Mouse (Mus musculus): Measurements from ENCODE around the gene Ptprd.
"Not testable (repeated sequence)": the region's sequence is repeated elsewhere in the genome, so short reads cannot be mapped to it uniquely, and the experiment has no call there.

The Ptprd gene

DNA sequence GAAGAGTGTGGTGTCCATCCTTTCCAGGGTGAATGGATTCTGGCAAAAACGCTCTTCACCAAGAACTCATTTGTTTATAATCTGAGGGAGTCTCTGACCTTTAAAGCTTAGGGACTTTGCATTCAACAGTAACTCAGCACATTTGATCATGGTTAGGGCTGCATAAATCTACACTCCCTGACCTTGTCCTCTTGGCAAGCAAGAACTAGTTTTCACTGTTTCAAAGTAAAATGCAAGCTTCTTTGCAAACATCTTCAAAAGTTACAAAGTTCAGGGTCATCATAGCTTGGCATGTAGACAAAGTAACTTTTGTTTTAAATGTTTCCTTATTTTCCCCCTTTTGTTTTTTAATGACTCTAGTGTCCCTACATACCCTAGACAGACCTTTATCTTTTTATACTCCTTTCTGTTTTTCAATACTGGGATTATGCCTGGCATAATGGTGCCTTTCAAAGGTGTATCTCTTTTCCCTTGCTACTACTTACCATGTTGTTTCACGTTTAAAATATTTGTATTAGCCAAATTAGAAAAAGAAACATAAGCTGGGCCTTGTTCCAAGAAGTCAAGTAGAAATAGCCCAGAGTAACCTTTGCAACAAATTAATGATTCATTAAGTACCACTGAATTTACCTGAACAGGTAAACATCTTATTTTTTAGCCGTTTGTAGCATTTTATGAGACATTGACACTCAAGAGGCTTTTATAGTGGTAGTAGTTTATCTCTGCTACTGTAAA lies 1743.2 kb downstream of the Ptprd start:
- no peak for ATAC-seq (ENCODE audit: insufficient number of reproducible peaks, low FRiP score, low TSS enrichment)

DNA sequence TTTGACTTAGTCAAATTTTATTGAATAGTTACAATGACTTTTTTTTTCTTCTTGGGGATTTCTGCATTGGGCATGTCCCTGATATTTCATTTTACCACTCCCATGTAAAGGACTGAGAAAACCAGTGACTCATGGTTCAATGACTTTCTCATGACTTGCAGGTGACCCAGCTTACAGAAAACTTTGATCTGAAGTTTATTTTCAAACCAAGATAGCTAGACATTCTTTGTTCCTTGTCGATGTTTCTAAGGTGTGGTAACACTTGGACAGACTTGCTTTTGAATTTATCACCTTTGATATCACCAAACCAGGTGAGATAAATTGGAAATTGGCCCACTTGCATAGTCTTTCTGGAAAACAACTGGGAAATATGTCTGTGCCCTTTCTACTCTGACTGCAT lies 1747.1 kb downstream of the Ptprd start:
- no peak for ATAC-seq (ENCODE audit: insufficient number of reproducible peaks, low FRiP score, low TSS enrichment)

DNA sequence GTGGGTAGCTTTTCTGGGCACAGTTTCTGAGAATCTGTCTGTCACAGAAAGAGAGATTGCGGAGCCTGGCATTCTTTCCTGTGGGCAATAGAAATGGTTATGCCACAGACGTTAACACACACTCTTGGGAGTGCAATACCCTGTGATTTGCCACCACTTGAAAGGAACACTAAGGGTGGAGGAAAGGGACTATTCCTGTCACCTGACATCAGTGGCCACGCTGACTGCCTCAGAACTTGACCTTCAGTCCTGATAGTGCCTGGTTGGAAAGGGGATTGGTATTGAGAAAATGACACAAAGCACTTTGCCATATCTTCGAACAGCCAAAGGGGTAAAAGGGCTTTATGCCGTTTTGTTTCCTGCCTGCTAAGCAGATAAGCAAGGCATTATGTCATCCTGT lies 1750.4 kb downstream of the Ptprd start:
- ATAC-seq (ENCODE audit: insufficient number of reproducible peaks, low FRiP score, low TSS enrichment): no peak

DNA sequence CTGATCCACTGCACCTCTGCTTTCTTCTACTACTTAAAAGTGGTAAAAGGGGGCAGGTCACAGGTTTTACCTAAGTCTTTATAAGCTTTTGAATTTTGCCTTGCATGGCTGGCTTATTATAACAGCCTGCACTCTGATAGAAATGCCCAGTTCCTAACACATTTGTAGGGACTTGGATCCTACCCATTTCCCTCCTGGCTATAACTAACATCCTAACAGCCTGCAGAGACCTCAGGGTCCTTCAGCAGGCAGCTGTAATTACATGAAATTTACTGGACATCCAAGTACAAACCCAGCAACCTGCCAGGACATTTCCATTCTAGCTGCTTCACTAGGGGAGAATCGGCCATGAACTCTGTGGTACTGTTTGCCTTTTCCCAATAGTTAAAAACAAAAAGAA lies 1751.2 kb downstream of the Ptprd start:
- ATAC-seq (ENCODE audit: insufficient number of reproducible peaks, low FRiP score, low TSS enrichment): no peak

DNA sequence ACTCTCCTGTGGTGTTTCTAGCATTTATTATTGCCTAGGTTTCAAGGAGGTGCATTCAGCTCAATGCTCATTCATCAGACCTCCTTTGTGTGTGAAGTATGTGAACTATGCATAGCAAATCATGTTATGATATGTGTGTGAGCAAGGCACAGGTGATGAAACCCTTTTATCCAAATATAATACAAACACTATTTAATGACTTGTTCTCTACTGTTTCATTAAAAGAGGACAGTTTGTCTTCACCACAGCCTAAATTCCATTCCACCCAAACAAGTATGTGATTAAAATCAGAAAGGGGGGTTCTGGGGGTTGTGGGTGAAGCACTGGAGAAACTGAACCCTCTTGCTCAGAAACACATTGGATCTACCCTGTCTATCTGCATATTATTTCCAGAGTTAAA lies 1752.1 kb downstream of the Ptprd start:
- no peak for ATAC-seq (ENCODE audit: insufficient number of reproducible peaks, low FRiP score, low TSS enrichment)

DNA sequence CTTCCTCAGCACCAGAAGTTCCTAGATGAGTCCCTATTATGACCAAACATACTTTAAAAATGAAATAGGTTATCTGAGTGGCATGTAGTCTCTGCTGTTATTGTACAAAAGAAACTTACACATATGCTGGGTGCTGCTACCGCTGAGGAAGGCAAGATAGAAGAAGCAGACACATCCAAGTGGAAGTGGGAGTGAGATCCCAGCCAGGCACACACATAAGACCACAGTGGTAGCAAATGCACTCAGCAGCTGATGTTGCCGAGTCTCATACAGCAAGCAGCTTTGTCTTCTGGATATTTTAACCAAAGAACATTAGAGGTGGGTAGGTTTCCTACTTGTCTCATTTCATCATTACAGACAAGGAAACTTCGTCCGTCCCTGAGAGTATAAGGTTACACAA lies 1759.5 kb downstream of the Ptprd start:
- ATAC-seq (ENCODE audit: insufficient number of reproducible peaks, low FRiP score, low TSS enrichment): no peak

DNA sequence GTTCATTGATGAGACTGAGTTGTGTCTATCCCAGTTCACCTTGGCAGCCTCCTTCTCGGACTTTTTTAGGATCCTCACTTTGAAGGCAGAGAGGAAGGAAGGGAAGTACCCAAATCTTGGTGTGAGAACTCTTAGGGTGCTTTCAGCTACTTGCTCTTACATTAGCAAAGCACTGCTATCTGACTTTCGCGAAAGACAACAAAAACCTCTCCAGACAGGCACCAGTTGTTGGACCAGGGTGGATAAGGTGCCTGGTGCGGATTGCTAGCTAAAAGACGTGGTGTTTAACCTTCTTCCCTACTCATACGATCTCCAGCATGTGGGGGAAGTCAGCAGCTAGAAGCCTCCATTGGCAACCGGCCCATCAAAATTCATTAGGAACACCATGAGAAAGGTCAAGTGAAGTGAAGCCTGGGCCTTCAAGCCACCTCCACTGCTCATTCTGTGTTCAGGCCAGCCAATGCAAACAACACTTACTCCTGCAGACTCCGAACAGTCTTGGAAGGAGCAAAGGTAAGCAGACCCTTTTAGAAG lies 1760.7 kb downstream of the Ptprd start:
- no peak for ATAC-seq (ENCODE audit: insufficient number of reproducible peaks, low FRiP score, low TSS enrichment)

DNA sequence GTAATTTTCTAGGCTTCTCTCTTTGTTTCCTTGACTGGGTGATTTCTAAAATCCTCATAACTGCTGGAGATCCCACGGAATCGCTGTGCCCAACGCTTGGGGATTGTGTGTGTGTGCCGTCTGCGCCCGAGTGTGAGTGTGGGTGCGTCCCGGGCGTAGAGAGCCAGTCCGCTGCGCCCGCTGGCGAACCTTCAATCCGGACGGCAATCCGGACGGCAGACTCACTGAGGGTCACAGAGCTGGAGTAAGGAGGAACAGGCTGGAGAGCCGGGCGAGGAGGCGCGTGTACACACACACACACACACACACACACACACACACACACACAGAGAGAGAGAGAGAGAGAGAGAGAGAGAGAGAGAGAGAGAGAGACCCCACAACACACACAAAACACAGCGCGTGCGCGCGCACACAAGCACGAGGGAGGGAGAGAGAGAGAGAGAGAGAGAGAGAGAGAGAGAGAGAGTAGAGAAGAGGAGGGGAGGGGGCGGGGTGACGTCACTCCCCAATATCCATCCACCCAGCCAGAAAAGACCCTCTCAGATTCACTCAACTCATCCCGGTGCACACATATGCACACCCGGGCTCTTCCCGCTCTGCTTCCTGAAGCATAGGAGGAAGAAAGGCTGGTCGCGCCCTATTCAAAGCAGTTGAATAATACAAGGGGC lies 1761.3 kb downstream of the Ptprd start:
- ATAC-seq (ENCODE audit: insufficient number of reproducible peaks, low FRiP score, low TSS enrichment): peak; percentile 65

DNA sequence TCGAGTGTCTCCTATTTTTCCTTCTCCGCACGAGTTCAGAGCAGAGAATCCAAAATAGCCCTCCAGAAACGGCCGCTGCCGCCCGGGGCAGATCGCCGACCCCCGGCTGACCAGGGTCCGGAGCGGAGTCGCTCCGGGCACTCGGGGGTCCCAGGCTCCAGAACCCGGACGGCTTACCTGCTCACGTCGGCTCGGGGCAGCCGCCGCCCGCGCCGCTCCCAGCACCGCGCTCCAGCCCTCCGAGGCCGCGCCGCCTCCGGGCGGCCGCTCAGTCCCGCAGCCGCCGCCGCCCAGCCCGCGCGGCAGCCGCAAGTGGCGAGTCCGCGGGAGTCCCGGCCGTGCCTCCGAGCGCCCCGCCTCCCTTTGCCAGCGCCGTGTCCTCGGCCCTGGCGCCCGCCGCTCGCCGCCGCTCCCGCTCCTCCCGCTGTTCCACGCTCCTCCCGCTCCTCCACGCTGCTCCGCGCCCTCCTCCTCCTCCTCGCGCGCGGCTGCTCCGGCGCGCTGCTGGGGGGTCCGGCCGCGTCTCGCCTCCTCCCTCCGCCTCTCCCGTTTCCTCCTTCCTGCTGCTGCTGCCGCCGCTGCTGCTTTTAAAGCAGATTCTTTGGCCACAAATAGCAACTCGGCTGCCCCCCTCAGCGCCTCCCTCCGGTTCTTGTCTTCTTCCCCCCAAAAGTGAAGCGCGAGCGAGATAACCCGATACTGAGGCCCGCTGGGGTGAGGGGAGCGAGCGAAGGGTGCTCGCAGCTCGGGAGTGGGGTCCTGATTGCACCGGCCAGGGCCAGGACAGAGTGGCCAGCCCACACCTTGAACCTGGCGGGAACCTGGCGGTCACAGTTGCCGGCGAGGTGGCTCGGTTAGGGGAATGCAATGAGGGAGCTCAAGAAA lies 1762.1 kb downstream of the Ptprd start:
- peak; percentile 76 for ATAC-seq (ENCODE audit: insufficient number of reproducible peaks, low FRiP score, low TSS enrichment)

DNA sequence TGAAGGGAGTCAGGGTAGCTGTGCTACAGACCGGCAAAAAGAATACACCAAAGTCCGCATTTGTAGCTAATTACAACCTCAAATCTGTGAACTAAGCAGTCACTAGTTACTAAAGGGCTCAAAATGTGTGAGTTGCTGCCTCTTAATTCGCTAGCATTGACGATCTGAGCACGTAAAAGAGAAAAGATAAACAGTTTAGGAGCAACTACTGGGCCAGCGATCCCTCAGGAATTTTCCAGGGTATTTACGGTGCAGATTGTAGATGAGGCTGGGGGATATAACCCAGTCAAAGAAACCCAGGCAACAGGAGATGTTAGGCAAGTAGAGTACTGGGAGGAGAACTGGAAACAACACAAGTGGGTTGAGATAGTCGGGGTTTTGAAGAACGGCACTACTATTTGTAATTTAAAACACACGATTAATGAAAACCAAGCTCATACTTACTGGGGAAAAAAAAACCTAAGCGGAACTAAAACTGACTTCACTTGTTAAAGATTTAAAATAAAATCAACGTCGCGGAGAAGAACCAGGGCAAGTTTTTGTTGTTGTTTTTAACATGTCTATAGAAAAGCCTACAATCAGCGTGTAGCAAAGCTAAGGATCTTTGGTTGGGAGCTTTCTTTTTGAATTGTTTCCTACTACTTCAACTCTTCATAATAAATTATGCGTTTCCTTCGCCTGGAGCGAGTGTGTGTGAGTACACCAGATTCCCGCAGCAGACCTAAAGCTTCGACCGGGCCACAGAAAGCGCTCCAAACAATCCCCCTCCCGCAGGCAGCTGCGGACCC lies 1762.9 kb downstream of the Ptprd start:
- ATAC-seq (ENCODE audit: insufficient number of reproducible peaks, low FRiP score, low TSS enrichment): 0 out of 2 replicates have a peak, but pooled peaks have one; percentile 0

DNA sequence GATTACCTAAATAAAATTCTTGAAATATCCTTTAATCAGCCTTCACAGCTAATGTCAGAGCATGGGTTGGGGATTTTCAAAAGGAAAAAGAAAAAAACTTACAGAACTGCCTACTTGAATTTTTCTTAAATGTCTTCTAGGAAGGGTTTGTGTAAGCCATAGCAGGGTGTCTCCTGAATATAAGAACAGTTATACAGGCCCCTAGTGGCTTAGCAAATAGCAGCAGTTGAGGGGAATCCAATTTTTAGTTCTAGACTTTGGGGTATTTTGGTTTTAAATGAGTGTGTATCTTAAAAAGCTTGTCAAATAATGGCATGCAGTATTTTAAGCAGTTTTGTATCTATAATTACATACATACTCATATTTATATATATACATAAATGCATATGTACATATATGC lies 1764.4 kb downstream of the Ptprd start:
- no peak for ATAC-seq (ENCODE audit: insufficient number of reproducible peaks, low FRiP score, low TSS enrichment)

DNA sequence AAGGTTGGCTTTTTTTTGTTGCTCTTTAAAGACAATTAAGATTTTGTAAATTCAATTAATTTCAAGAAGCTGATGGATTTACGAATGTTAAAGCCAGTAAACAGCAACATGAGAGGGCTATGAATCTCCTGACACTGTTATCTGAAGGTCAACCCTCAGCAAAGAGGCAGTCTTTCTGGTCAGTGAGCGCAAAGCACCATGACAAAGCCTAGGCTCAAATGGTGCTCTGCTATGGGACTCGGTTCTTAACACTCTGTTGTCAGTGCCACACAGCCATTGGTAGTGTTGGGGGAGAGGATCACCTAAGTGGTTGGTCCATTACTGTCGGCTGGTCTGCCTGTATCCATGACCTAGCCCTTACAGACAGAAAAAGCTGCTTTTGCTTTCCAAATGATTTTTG lies 1767.0 kb downstream of the Ptprd start:
- no peak for ATAC-seq (ENCODE audit: insufficient number of reproducible peaks, low FRiP score, low TSS enrichment)

DNA sequence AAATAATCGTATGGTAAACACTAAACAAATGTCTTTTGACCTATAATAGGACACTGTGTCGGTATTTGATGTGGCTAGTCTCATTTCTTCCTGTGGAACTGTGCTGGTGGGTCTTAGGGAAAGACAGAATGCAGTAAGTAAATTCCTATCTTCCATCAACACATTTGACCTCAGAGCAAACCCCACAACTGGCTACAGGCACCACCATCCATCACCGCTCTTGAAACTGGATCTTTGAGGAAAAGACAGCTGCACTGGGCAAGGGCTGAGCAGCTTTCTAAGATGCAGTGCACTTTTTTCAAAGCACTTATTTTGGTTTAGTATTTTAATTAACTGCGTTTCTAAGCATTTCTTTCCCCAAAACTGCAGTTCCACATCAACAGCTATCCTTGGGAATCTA lies 1768.2 kb downstream of the Ptprd start:
- no peak for ATAC-seq (ENCODE audit: insufficient number of reproducible peaks, low FRiP score, low TSS enrichment)

DNA sequence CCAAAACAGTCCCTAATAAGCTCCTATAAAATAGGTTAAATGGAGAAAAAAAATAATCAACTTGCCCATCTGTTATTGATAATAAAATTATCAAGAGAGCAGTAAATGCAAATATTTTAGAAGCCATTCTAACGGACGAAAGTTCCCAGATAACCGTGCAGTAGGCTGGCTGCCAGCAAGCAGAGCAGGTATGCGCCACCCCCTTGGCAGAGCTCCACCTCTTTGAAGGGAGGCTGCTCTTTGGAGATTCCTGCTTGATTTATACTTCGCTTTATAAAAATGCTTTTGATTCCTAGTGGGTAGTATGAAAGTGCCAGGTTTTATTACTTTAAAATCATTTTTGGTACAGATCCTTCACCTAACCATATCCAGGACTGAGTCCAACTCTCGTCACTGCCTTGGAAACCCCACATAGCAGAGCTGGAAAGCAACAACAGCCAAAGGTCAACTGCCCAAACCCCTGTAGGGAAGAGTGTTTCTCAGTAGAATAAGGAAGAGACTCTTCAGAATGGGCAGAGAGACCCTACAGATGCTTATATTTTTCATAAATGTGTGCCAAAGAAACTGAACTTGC lies 1770.9 kb downstream of the Ptprd start:
- ATAC-seq (ENCODE audit: insufficient number of reproducible peaks, low FRiP score, low TSS enrichment): peak; percentile 54; the same call in 1 of the 2 replicates

DNA sequence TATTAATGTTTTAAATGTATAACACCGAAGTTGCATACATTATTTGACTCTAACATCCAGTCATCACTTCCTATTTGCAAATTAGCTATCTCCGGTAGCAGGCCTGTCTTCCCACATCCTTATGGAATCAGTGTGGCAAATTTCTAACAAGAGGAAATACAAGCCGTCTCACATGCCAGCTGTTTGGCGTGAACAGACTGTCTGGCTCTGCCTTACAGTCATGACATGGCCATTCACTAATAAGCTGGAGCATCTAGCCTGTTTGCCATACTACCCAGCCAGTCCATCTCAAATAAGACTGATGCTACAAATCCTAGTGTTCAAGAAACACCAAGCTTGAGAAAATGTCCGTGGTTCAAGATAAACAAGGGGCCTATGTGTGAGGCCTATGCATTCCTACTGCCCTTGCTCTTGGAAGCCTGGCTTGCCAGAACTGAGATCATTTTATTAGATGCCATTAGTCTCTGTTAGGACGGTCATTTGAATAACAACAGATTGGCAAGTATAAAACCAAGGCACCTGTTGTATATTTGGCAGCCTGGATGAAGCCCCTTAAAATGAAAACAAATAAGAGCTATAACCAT lies 1773.2 kb downstream of the Ptprd start:
- no peak for ATAC-seq (ENCODE audit: insufficient number of reproducible peaks, low FRiP score, low TSS enrichment)

DNA sequence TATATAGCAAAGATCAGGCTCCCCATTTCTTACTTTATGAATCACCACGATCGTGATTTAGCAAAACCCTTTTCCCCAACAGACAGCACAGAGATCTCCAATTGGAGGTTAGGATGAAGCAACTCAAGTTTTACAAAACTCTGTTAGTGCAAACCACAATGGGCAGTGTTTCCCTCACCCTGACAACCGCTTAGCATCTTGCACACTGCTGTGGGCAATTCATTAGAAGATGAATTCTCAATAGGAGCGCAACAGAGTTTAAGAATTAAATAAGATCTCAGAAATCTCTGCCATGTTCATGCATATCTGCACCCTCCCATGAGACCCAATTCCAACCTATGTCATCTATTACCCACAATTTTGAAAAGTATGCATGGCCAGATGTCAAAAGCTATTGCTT lies 1773.7 kb downstream of the Ptprd start:
- ATAC-seq (ENCODE audit: insufficient number of reproducible peaks, low FRiP score, low TSS enrichment): no peak

DNA sequence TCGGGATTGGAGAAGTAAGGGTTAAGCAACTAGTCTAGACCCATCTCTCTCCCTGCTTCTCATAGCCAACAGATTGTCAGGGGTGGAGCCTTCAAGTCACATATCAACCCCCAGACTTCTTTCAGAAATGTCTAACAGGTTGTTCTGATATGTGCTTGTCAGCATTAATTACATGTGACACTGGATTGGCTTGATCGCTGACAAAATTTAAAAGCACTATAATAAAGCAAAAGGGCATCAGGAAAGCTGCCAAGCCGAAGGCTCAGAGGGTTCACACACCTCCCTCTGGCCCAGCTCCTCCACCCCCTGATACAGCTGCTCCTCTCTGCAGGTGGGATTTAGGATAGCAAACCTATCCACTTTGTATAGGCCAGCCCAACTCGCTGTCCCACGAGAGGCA lies 1775.8 kb downstream of the Ptprd start:
- peak; percentile 60; the same call in 1 of the 2 replicates for ATAC-seq (ENCODE audit: insufficient number of reproducible peaks, low FRiP score, low TSS enrichment)

DNA sequence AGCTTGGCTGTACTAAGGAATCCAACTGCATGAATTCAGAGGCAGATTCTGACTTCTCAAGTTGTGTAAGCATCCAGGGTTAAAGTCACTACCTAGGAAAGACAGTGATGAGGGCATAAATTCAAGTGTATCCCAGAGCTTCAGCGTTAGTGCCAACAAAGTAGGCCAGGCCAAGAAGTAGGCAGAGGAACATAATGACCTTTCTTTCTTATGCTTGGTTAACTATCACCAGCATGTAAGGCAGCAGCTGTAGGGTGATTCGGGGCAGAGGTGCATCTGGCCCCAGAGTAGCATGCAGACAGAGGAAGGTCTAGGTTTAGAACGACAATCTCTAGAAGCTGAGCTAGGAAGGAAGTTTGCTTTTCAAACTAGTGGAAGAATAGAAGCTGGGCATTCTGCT lies 1782.0 kb downstream of the Ptprd start:
- no peak for ATAC-seq (ENCODE audit: insufficient number of reproducible peaks, low FRiP score, low TSS enrichment)

DNA sequence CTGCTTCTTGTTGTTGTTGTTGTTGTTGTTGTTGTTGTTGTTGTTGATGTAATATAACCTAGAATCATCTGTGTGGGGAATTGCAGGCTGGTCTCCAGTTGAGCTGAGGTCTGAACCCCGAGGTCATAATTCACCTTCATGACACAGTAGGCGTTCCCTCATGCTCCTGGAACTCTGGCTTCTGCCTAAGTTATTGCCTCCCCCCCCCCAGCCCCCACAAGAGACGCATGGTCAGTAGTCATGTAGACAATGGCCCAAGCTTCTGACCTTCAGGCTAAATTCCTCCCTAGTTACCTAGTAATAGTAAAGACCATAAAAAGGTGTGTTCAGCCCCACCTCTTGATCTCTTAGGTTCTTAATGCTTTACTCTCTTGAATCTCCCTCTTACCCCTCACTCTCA lies 1784.7 kb downstream of the Ptprd start:
- not testable (repeated sequence) for ATAC-seq (ENCODE audit: insufficient number of reproducible peaks, low FRiP score, low TSS enrichment)

Measured in cerebellum, adult (tissue).